Mouse (Mus musculus) CH12.LX (cell line): ENCODE measurements at regions not wholly inside any gene's neighbourhood (a gene's known extent, or its start where the extent isn't known, plus 50 kb on each side); places are given as distances from the start of the nearest gene placed in this dataset.

Source experiments
- DNase-seq: peaks from one replicate; pipeline ENCODE4 v3.0.0-alpha.2; 2013; ENCODE audit errors: extremely low read depth
- H3K27ac ChIP-seq: 2 replicates; pipeline ENCODE4 v1.5.1; 2012; ENCODE audit warnings: low read depth, mild to moderate bottlenecking, control low read depth, moderate library complexity; ENCODE audit not compliant: insufficient read depth
- H3K27me3 ChIP-seq: replicated peaks from 2 replicates; pipeline ENCODE3; 2012; ENCODE audit warnings: inconsistent platforms
- H3K36me3 ChIP-seq, 2 experiments: replicated peaks in 1 of 2; 2 replicates each; pipeline versions ENCODE3 to v1.6.1; 2012; ENCODE audit warnings: inconsistent platforms in 1 of 2, low read length in 1 of 2, mild to moderate bottlenecking in 1 of 2, mixed read lengths in 1 of 2, moderate library complexity in 1 of 2; ENCODE audit not compliant: control insufficient read depth in 1 of 2, insufficient read depth in 1 of 2
- H3K4me1 ChIP-seq, 2 experiments: 2 replicates each; pipeline ENCODE4 v1.6.1; 2012; ENCODE audit warnings: inconsistent platforms in 1 of 2, moderate library complexity in 1 of 2; ENCODE audit not compliant: insufficient read depth in 2 of 2, control insufficient read depth in 1 of 2
- H3K4me2 ChIP-seq: 2 replicates; pipeline ENCODE4 v1.6.1; 2012; ENCODE audit warnings: low read depth, mild to moderate bottlenecking, control low read depth; ENCODE audit not compliant: poor library complexity, insufficient read depth, severe bottlenecking
- H3K4me3 ChIP-seq, 3 experiments: fragments of 150-350 bp in 1 of 3; sonication (generic) in 1 of 3; replicated peaks in 1 of 3; 2 replicates each; pipeline versions ENCODE3 to v1.5.1; 2011 to 2012; ENCODE audit warnings: low read depth in 2 of 3, low read length in 2 of 3, mild to moderate bottlenecking in 2 of 3, moderate library complexity in 2 of 3, control low read depth in 1 of 3, improper control_type of control experiment in 1 of 3, inconsistent platforms in 1 of 3, mixed read lengths in 1 of 3; ENCODE audit not compliant: poor library complexity in 1 of 3
- H3K79me2 ChIP-seq: replicated peaks from 2 replicates; pipeline ENCODE4 v1.6.1; 2012; ENCODE audit warnings: mild to moderate bottlenecking, moderate library complexity; ENCODE audit not compliant: control insufficient read depth, poor library complexity, insufficient read depth, severe bottlenecking; ENCODE audit errors: extremely low read depth
- H3K9ac ChIP-seq: 2 replicates; pipeline ENCODE4 v1.6.1; 2012; ENCODE audit warnings: low read depth, mild to moderate bottlenecking, control low read depth, moderate library complexity; ENCODE audit not compliant: insufficient read depth
- H3K9me3 ChIP-seq: replicated peaks from 2 replicates; pipeline ENCODE3; 2012; ENCODE audit warnings: low read length, inconsistent platforms, mixed read lengths
- BHLHE40 ChIP-seq: IDR thresholded peaks from 2 replicates; pipeline ENCODE4 v1.6.1; 2011; ENCODE audit warnings: mild to moderate bottlenecking, low read depth, low read length, improper control_type of control experiment
- CHD2 ChIP-seq: IDR thresholded peaks from 2 replicates; pipeline ENCODE4 v1.6.1; 2011; ENCODE audit warnings: low read length, improper control_type of control experiment
- CTCF ChIP-seq, 2 experiments: IDR thresholded peaks in 1 of 2; conservative IDR thresholded peaks in 1 of 2; 2 replicates each; pipeline ENCODE4 v1.5.1; 2011 to 2012; ENCODE audit warnings: low read depth in 2 of 2, low read length in 2 of 2, improper control_type of control experiment in 1 of 2, inconsistent platforms in 1 of 2, mild to moderate bottlenecking in 1 of 2, moderate library complexity in 1 of 2
- ELF1 ChIP-seq: IDR thresholded peaks from 2 replicates; pipeline ENCODE4 v1.6.1; 2014; ENCODE audit warnings: low read depth, mild to moderate bottlenecking, inconsistent platforms, low read length, improper control_type of control experiment
- EP300 ChIP-seq: IDR thresholded peaks from 2 replicates; pipeline ENCODE4 v1.6.1; 2011; ENCODE audit warnings: low read length, improper control_type of control experiment
- GABPA ChIP-seq: IDR thresholded peaks from 2 replicates; pipeline ENCODE4 v1.6.1; 2012; ENCODE audit warnings: low read depth, low read length, improper control_type of control experiment, inconsistent platforms; ENCODE audit not compliant: insufficient replicate concordance
- IRF4 ChIP-seq: IDR thresholded peaks from 2 replicates; pipeline ENCODE4 v1.6.1; 2014; ENCODE audit warnings: low read depth, mild to moderate bottlenecking, inconsistent platforms, low read length, improper control_type of control experiment
- KAT2A ChIP-seq: IDR thresholded peaks from 2 replicates; pipeline ENCODE4 v1.6.1; 2012; ENCODE audit warnings: low read length, improper control_type of control experiment, inconsistent platforms; ENCODE audit not compliant: insufficient replicate concordance
- MAFK ChIP-seq: IDR thresholded peaks from 2 replicates; pipeline ENCODE4 v1.6.1; 2011; ENCODE audit warnings: low read length, improper control_type of control experiment; ENCODE audit not compliant: insufficient replicate concordance
- MAX ChIP-seq: IDR thresholded peaks from 2 replicates; pipeline ENCODE4 v1.6.1; 2011; ENCODE audit warnings: low read length, improper control_type of control experiment
- MAZ ChIP-seq: IDR thresholded peaks from 2 replicates; pipeline ENCODE4 v1.6.1; 2012; ENCODE audit warnings: low read depth, mild to moderate bottlenecking, inconsistent platforms, low read length, improper control_type of control experiment, moderate library complexity
- MXI1 ChIP-seq: IDR thresholded peaks from 2 replicates; pipeline ENCODE4 v1.6.1; 2011; ENCODE audit warnings: mild to moderate bottlenecking, low read depth, low read length, improper control_type of control experiment
- NELFE ChIP-seq: IDR thresholded peaks from 2 replicates; pipeline ENCODE4 v1.6.1; 2011; ENCODE audit warnings: low read depth, low read length, improper control_type of control experiment
- PAX5 ChIP-seq: IDR thresholded peaks from 2 replicates; pipeline ENCODE4 v1.6.1; 2012; ENCODE audit warnings: low read length, inconsistent platforms, mixed read lengths
- POLR2A ChIP-seq: IDR thresholded peaks from 2 replicates; pipeline ENCODE4 v1.6.1; 2011; ENCODE audit warnings: low read depth, mild to moderate bottlenecking, improper control_type of control experiment, low read length
- POLR2AphosphoS2 ChIP-seq: IDR thresholded peaks from 2 replicates; pipeline ENCODE4 v1.6.1; 2011; ENCODE audit warnings: low read depth, low read length, improper control_type of control experiment
- RAD21 ChIP-seq: IDR thresholded peaks from 2 replicates; pipeline ENCODE4 v1.6.1; 2011; ENCODE audit warnings: low read depth, mild to moderate bottlenecking, low read length, improper control_type of control experiment, moderate library complexity
- RCOR1 ChIP-seq: conservative IDR thresholded peaks from 2 replicates; pipeline ENCODE4 v1.6.1; 2012; ENCODE audit warnings: low read depth, mild to moderate bottlenecking, inconsistent platforms, low read length, improper control_type of control experiment
- TBP ChIP-seq: conservative IDR thresholded peaks from 2 replicates; pipeline ENCODE4 v1.6.1; 2011; ENCODE audit warnings: low read depth, low read length, improper control_type of control experiment
- TCF12 ChIP-seq: IDR thresholded peaks from 2 replicates; pipeline ENCODE4 v1.6.1; 2014; ENCODE audit warnings: low read depth, mild to moderate bottlenecking, inconsistent platforms, low read length, improper control_type of control experiment
- UBTF ChIP-seq: IDR thresholded peaks from 2 replicates; pipeline ENCODE4 v1.6.1; 2012; ENCODE audit warnings: low read depth, mild to moderate bottlenecking, inconsistent platforms, low read length, improper control_type of control experiment, moderate library complexity
- ZC3H11A ChIP-seq: IDR thresholded peaks from 2 replicates; pipeline ENCODE4 v1.6.1; 2012; ENCODE audit warnings: low read depth, mild to moderate bottlenecking, inconsistent platforms, low read length, improper control_type of control experiment
- ZKSCAN1 ChIP-seq: IDR thresholded peaks from 2 replicates; pipeline ENCODE4 v1.6.1; 2012; ENCODE audit warnings: low read depth, inconsistent platforms, low read length, improper control_type of control experiment, borderline replicate concordance
- dilution Hi-C: fragments of 300-500 bp; cut with MboI; formaldehyde crosslinking; loops from 2 replicates; pipeline ENCODE4 v1.14.3; 2020; ENCODE audit warnings: low sequenced_read_pairs; ENCODE audit not compliant: extremely low pct_unique_long_range_greater_than_20kb, extremely low pct_ligation_motif_present
- in situ Hi-C: fragments of 300-500 bp; cut with MboI; formaldehyde crosslinking; loops from 3 replicates; pipeline ENCODE4 v1.14.3; 2019; ENCODE audit warnings: low sequenced_read_pairs, low pct_ligation_motif_present, low pct_unique_long_range_greater_than_20kb, mixed read lengths

GRCm38 (mm10) chr7:36526692-36527091 lies 171.2 kb upstream of the Tshz3 start:
- DNase-seq: no peak
- Histone ChIP-seq H3K9ac (no peak overlapping the region), H3K36me3 (no peaks in the 10 kb centered on the region), H3K4me1 (no peaks in the 10 kb centered on the region), H3K4me3 (no peak overlapping the region), H3K27me3 (no peaks in the 10 kb centered on the region), H3K79me2 (no peaks in the 10 kb centered on the region), H3K4me2 (no peak overlapping the region), H3K27ac (no peak overlapping the region), H3K9me3 (peaks cover 71% of the 10 kb centered on the region)
- dilution Hi-C loops (no loop called here), in situ Hi-C loops (no loop called here)
- TF ChIP-seq CTCF (conservative IDR thresholded peaks at IDR 0.05 in 1 of 2, IDR thresholded peaks at IDR 0.05 in 1 of 2; ENCODE audit: low read depth in 2 of 2, low read length in 2 of 2): no peak
- no peak for TF ChIP-seq PAX5
- TF ChIP-seq RCOR1: no peak
- no peak for TF ChIP-seq MXI1
- TF ChIP-seq ZKSCAN1: no peak
- no peak for TF ChIP-seq RAD21
- no peak for TF ChIP-seq IRF4
- TF ChIP-seq TCF12: no peak
- TF ChIP-seq MAZ: no peak
- TF ChIP-seq CHD2: no peak
- TF ChIP-seq TBP: no peak
- TF ChIP-seq GABPA: no peak
- no peak for TF ChIP-seq POLR2AphosphoS2
- no peak for TF ChIP-seq ZC3H11A
- no peak for TF ChIP-seq MAFK
- no peak for TF ChIP-seq MAX
- no peak for TF ChIP-seq BHLHE40
- TF ChIP-seq POLR2A: no peak
- no peak for TF ChIP-seq EP300
- no peak for TF ChIP-seq UBTF

GRCm38 (mm10) chr7:36529504-36530065 lies 168.3 kb upstream of the Tshz3 start:
- no peak overlapping the region for H3K4me3 ChIP-seq
- TF ChIP-seq KAT2A (no peak), ELF1 (no peak), NELFE (no peak)
- TF ChIP-seq, all 38 proteins: peak for 0
- H3K27me3 ChIP-seq: no peaks in the 10 kb centered on the region
- no peaks in the 10 kb centered on the region for H3K4me1 ChIP-seq
- H3K79me2 ChIP-seq: no peaks in the 10 kb centered on the region
- DNase-seq: no peak
- in situ Hi-C loops (no loop called here), dilution Hi-C loops (no loop called here)
- peaks cover 76% of the 10 kb centered on the region for H3K9me3 ChIP-seq
- H3K4me2 ChIP-seq: no peak overlapping the region
- no peaks in the 10 kb centered on the region for H3K36me3 ChIP-seq
- H3K27ac ChIP-seq: no peak overlapping the region
- no peak overlapping the region for H3K9ac ChIP-seq
